Mouse (Mus musculus): ENCODE data around the gene Dlg4. TPM values are rescaled to one million over a fixed set of nuclear protein-coding genes. Genes with fewer than 3 reads are reported as not detected.
A peak's percentile ranks its signal among the peaks of the same experiment; 100 is the strongest.

Gene Dlg4
- polyA plus RNA-seq, 1 experiment from 2014 or later = 15.0 TPM

DNA sequence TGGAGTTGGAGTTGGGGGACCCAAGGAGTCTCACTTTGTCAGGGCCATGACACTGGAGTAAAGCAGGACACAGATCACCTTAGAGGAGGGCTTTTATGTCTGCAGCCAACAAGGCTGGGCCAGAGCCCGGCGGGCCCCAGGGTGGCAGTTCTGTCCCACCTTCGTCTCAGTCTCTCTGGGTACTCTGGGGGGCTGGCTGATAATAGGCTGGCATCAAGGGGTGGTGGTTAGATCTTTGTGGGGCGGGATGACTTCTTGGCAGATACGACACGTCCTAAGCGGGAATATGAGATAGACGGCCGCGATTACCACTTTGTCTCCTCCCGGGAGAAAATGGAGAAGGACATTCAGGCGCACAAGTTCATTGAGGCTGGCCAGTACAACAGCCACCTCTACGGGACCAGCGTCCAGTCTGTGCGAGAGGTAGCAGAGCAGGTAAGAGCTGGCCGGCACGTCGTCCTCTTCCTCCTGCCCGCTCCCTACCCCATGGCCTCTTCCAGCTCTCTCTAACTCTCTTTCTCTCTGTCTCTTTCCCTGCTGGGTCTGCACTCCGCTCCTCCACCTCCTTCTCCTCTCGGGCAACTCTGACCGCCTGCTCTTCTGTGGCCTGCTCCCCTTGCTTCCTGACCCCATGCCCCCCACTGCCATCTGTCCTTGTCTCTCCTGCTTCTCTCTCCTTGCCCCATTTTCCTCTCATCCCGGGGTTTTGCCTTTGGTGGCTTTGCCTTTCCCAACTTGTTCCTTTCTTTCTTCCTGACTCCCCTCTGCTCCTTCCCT, 25.8 kb downstream of the Dlg4 start:
- WGBS = 89% methylated on average over 23 of the region's 23 CpGs
- peaks cover 5% of the 10 kb centered on the region; the same call in 1 of the 2 replicates for H3K36me3 ChIP-seq (ENCODE audit: control insufficient read depth, insufficient read depth, low read length)

DNA sequence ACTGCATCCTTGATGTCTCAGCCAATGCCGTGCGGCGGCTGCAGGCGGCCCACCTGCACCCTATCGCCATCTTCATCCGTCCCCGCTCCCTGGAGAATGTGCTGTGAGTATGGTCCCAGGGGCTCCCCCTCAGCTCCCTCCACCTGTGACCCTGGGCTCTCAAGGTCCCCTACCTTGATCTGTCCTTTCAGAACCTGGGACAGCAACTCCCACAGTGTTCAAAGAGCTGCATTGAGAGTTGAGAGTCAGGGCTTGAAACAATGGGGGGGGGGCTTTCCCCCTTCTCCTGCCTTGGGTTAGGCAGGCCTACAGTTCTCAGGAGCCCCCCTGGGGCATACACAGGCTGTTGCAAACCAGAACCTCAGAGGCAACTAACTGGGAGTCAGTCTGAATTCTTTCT, 26.9 kb downstream of the Dlg4 start:
- Histone ChIP-seq H3K27ac (ENCODE audit: low read depth, low read length) (no peak overlapping the region), H3K9me3 (ENCODE audit: control insufficient read depth, low read length) (no peaks in the 10 kb centered on the region), H3K4me2 (ENCODE audit: low read depth) (no peak overlapping the region), H3K27me3 (ENCODE audit: control insufficient read depth, insufficient read depth, low read length) (no peaks in the 10 kb centered on the region), H3K9ac (ENCODE audit: low read length) (no peak overlapping the region), H3K4me3 (ENCODE audit: low read depth, low read length) (no peak overlapping the region), H3K4me1 (ENCODE audit: control insufficient read depth, insufficient read depth, low read length) (no peaks in the 10 kb centered on the region), H3K36me3 (ENCODE audit: control insufficient read depth, insufficient read depth, low read length) (peaks cover 5% of the 10 kb centered on the region; the same call in 1 of the 2 replicates)
- no peak for ATAC-seq (ENCODE audit: insufficient read depth, low FRiP score, low TSS enrichment)
- WGBS = 78% methylated on average over 7 of the region's 7 CpGs
- no peak for DNase-seq (ENCODE audit: low spot score)

More for the DNA sequence above, 25.8 kb downstream of the Dlg4 start:
- Histone ChIP-seq H3K4me1 (ENCODE audit: control insufficient read depth, insufficient read depth, low read length) (no peaks in the 10 kb centered on the region), H3K27ac (ENCODE audit: low read depth, low read length) (no peak overlapping the region), H3K4me2 (ENCODE audit: low read depth) (no peak overlapping the region), H3K9me3 (ENCODE audit: control insufficient read depth, low read length) (no peaks in the 10 kb centered on the region), H3K27me3 (ENCODE audit: control insufficient read depth, insufficient read depth, low read length) (no peaks in the 10 kb centered on the region), H3K4me3 (ENCODE audit: low read depth, low read length) (no peak overlapping the region), H3K9ac (ENCODE audit: low read length) (no peak overlapping the region)
- ATAC-seq (ENCODE audit: insufficient read depth, low FRiP score, low TSS enrichment) (no peak), DNase-seq (ENCODE audit: low spot score) (no peak)

DNA sequence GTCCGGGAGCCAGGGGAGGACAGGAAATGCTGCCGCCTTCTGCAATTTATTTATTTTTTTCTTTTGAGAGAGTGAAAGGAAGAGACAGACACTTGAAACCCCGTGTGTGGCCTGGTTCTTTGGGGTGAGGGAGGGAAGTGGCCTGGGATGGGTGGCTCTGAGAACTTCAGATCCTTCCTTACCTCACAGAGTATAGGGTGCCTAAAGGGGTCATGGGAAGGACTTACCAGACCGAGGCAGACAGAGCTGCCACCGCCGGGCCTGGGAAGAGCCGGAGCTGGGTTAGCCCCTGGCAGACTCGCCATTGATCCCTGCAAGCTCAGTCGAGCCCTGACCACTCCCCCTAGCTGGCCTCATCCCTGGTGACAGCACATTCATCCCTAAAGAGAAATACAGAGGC, 28.7 kb downstream of the Dlg4 start:
- DNase-seq (ENCODE audit: low spot score) (no peak), ATAC-seq (ENCODE audit: insufficient read depth, low FRiP score, low TSS enrichment) (no peak)
- no peaks in the 10 kb centered on the region for H3K27me3 ChIP-seq (ENCODE audit: control insufficient read depth, insufficient read depth, low read length)
- H3K9me3 ChIP-seq (ENCODE audit: control insufficient read depth, low read length) = no peaks in the 10 kb centered on the region
- no peak overlapping the region for H3K4me2 ChIP-seq (ENCODE audit: low read depth)
- H3K4me1 ChIP-seq (ENCODE audit: control insufficient read depth, insufficient read depth, low read length) = no peaks in the 10 kb centered on the region
- no peak overlapping the region; the same call in 1 of the 2 replicates for H3K9ac ChIP-seq (ENCODE audit: low read length)
- peaks cover 5% of the 10 kb centered on the region; the same call in 1 of the 2 replicates for H3K36me3 ChIP-seq (ENCODE audit: control insufficient read depth, insufficient read depth, low read length)
- WGBS = 34% methylated on average over 9 of the region's 9 CpGs
- no peak overlapping the region for H3K4me3 ChIP-seq (ENCODE audit: low read depth, low read length)
- H3K27ac ChIP-seq (ENCODE audit: low read depth, low read length) = 0 out of 2 replicates have a peak overlapping the region, but pooled peaks have one; percentile 8

DNA sequence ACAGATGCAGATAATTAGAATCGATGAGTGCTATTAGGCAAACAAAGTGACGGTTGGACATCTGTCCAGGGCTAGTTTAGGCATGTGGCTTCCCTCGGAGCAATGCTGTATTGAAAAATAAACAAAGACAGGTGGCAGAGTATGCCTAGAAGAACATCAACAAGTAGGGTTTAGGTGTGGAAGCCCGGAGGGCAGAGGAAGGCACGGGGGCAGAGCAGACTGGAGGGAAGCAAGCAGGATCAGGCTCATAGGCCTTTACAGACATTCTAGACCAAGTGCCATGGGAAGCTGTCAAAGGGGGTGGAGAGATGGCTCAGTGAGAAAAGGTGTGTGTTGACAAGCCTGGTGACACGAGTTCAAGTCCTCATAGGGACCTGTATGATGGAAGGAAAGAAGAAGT, 32.6 kb downstream of the Dlg4 start:
- no peak overlapping the region for H3K27ac ChIP-seq (ENCODE audit: low read depth, low read length)
- H3K36me3 ChIP-seq (ENCODE audit: control insufficient read depth, insufficient read depth, low read length) = peaks cover 2% of the 10 kb centered on the region; the same call in 1 of the 2 replicates
- 71% methylated on average over 6 of the region's 6 CpGs for whole genome bisulfite sequencing
- DNase-seq (ENCODE audit: low spot score) (no peak), ATAC-seq (ENCODE audit: insufficient read depth, low FRiP score, low TSS enrichment) (no peak)
- no peaks in the 10 kb centered on the region for H3K4me1 ChIP-seq (ENCODE audit: control insufficient read depth, insufficient read depth, low read length)
- H3K9ac ChIP-seq (ENCODE audit: low read length) = no peak overlapping the region
- H3K9me3 ChIP-seq (ENCODE audit: control insufficient read depth, low read length) = no peaks in the 10 kb centered on the region
- H3K4me2 ChIP-seq (ENCODE audit: low read depth) = no peak overlapping the region
- no peaks in the 10 kb centered on the region for H3K27me3 ChIP-seq (ENCODE audit: control insufficient read depth, insufficient read depth, low read length)
- no peak overlapping the region for H3K4me3 ChIP-seq (ENCODE audit: low read depth, low read length)

DNA sequence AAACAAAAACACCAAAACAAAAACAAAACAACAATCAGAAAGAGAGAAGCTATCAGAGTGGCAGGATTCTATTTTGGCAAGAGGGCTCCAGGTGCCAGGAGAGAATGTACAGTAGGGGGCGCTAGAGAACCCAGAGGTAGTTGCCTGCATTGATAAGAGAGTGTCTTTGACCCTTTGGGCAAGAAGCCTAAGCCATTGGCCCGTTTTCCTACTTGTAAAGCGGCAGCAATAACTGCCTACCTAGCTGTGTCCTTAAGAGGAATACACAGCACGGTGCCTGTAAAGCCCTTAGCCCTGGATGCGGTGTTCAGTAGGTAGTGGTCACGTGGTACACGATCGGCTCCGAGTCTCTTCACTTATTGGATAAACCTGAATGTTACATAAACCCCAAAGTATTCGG, 33.1 kb downstream of the Dlg4 start:
- no peak overlapping the region for H3K4me2 ChIP-seq (ENCODE audit: low read depth)
- H3K27me3 ChIP-seq (ENCODE audit: control insufficient read depth, insufficient read depth, low read length) = no peaks in the 10 kb centered on the region
- H3K4me1 ChIP-seq (ENCODE audit: control insufficient read depth, insufficient read depth, low read length) = no peaks in the 10 kb centered on the region
- no peak overlapping the region for H3K9ac ChIP-seq (ENCODE audit: low read length)
- H3K27ac ChIP-seq (ENCODE audit: low read depth, low read length) = no peak overlapping the region
- no peak overlapping the region for H3K4me3 ChIP-seq (ENCODE audit: low read depth, low read length)
- no peaks in the 10 kb centered on the region for H3K9me3 ChIP-seq (ENCODE audit: control insufficient read depth, low read length)
- ATAC-seq (ENCODE audit: insufficient read depth, low FRiP score, low TSS enrichment) = no peak
- DNase-seq (ENCODE audit: low spot score) = no peak
- 59% methylated on average over 10 of the region's 10 CpGs for WGBS
- H3K36me3 ChIP-seq (ENCODE audit: control insufficient read depth, insufficient read depth, low read length) = no peaks in the 10 kb centered on the region

DNA sequence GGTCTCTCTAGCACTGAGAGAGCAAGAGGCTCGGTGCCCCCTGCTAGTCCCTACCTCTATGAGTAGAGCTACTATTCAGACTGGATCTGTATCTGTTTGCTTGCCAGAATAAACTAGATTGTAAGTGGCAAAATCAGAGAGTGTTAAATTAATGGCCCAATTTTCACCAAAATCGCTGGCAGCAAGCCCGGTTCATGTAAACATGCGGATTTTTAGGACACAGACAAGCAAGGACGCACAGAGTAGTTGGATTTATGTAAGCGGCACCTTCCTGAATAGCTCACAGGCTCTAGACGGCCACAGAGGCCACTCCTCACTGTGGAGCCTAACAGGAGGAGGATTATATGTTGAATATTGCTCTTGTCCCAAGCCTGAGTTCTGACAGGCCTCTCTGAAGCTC, 36.4 kb downstream of the Dlg4 start:
- Histone ChIP-seq H3K4me1 (ENCODE audit: control insufficient read depth, insufficient read depth, low read length) (no peaks in the 10 kb centered on the region), H3K4me3 (ENCODE audit: low read depth, low read length) (no peak overlapping the region), H3K4me2 (ENCODE audit: low read depth) (no peak overlapping the region), H3K9ac (ENCODE audit: low read length) (0 out of 2 replicates have a peak overlapping the region, but pooled peaks have one; percentile 0), H3K36me3 (ENCODE audit: control insufficient read depth, insufficient read depth, low read length) (no peaks in the 10 kb centered on the region), H3K27ac (ENCODE audit: low read depth, low read length) (no peak overlapping the region), H3K27me3 (ENCODE audit: control insufficient read depth, insufficient read depth, low read length) (no peaks in the 10 kb centered on the region), H3K9me3 (ENCODE audit: control insufficient read depth, low read length) (no peaks in the 10 kb centered on the region)
- DNase-seq (ENCODE audit: low spot score) = no peak
- 79% methylated on average over 7 of the region's 7 CpGs for WGBS
- no peak for ATAC-seq (ENCODE audit: insufficient read depth, low FRiP score, low TSS enrichment)

DNA sequence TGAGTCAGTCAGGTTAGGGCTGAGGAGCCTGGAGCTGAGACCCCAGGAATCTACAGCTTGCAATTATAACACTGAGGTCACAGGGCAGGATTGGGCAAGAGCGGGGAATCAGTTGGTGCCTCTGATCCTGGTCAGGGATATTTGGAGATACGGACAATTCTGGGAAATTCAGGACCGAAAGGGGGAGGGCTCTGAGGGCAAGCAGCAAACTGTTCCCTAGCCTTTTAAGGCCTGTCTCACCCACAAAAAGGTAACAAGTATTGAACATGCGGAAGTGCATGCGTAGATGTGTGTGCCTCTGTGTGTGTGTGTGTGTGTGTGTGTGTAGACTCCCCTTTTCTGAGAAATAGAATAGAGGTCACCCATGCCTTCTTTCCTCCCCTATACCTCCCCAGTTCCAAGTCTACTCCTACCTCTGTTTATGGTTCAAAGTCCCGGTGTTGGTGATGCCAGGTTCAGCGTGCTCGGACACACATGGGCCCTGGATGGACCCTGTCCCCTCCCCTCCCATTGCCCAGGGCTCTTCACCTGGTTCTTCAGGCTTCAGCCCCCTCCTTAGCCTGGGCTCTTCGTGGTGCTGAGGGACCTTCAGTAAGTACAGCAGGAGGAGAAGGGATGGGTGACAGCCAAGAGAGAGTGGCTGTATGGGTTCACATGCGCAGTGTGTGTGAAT, 37.3 kb downstream of the Dlg4 start, which contains the start of gene Asgr1:
TSS of gene Asgr1 (plus strand) at position 188 of the 673 bp plus-strand sequence.
- Histone ChIP-seq H3K27ac (ENCODE audit: low read depth, low read length) (no peak within 1 kb of the TSS), H3K9ac (ENCODE audit: low read length) (0 out of 2 replicates have a peak within 1 kb of the TSS, but pooled peaks have one; percentile 0), H3K36me3 (ENCODE audit: control insufficient read depth, insufficient read depth, low read length) (no peaks in the 10 kb centered on the region), H3K4me2 (ENCODE audit: low read depth) (no peak within 1 kb of the TSS), H3K4me1 (ENCODE audit: control insufficient read depth, insufficient read depth, low read length) (no peaks in the 10 kb centered on the region), H3K27me3 (ENCODE audit: control insufficient read depth, insufficient read depth, low read length) (no peaks in the 10 kb centered on the region), H3K9me3 (ENCODE audit: control insufficient read depth, low read length) (no peaks in the 10 kb centered on the region), H3K4me3 (ENCODE audit: low read depth, low read length) (no peak within 1 kb of the TSS)
- no peak for ATAC-seq (ENCODE audit: insufficient read depth, low FRiP score, low TSS enrichment)
- WGBS = 86% methylated on average over 10 of the region's 10 CpGs
- no peak for DNase-seq (ENCODE audit: low spot score)

DNA sequence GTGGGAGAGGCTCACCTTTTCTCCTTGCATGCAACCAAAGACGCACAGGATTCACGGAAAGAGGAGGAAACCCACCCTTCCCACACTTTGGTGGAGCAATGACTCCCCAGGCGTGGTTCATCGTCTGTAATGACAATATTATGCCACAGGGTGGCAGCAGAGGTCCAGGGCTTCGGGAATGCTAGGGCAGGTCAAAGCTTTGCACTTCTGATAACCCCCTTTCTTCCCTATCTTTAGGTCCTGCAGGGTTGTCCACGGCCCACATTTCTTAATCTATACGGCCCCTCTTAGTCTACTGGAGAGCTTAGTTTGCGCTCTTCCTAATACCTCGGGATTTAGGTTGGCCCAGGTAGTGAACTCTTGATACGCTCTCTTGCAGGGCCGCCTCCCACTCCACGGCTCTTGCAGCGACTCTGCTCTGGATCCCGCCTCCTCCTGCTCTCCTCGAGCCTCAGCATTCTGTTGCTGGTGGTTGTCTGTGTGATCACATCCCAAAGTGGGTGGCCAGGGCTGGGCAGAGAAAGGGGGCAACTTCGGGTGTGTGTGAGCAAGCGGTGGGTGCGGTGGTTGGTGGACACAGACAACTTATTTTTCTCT, 39.0 kb downstream of the Dlg4 start:
- H3K4me1 ChIP-seq (ENCODE audit: control insufficient read depth, insufficient read depth, low read length) = no peaks in the 10 kb centered on the region
- no peak overlapping the region for H3K4me3 ChIP-seq (ENCODE audit: low read depth, low read length)
- WGBS = 33% methylated on average over 18 of the region's 18 CpGs
- H3K27me3 ChIP-seq (ENCODE audit: control insufficient read depth, insufficient read depth, low read length) = no peaks in the 10 kb centered on the region
- no peak overlapping the region for H3K4me2 ChIP-seq (ENCODE audit: low read depth)
- ATAC-seq (ENCODE audit: insufficient read depth, low FRiP score, low TSS enrichment) (no peak), DNase-seq (ENCODE audit: low spot score) (peak; percentile 80)
- H3K9me3 ChIP-seq (ENCODE audit: control insufficient read depth, low read length) = no peaks in the 10 kb centered on the region
- no peaks in the 10 kb centered on the region for H3K36me3 ChIP-seq (ENCODE audit: control insufficient read depth, insufficient read depth, low read length)
- no peak overlapping the region for H3K9ac ChIP-seq (ENCODE audit: low read length)
- no peak overlapping the region for H3K27ac ChIP-seq (ENCODE audit: low read depth, low read length)

Measured in neural tube, embryonic 11.5 days (tissue).